Mouse (Mus musculus): ENCODE results near the gene Acbd3. TPM values are rescaled to one million over a fixed set of nuclear protein-coding genes. Genes with fewer than 3 reads are reported as not detected.
A peak's percentile ranks its signal among the peaks of the same experiment; 100 is the strongest.

The Acbd3 gene
- polyA plus RNA-seq, 1 experiment, result 14.8 TPM

DNA sequence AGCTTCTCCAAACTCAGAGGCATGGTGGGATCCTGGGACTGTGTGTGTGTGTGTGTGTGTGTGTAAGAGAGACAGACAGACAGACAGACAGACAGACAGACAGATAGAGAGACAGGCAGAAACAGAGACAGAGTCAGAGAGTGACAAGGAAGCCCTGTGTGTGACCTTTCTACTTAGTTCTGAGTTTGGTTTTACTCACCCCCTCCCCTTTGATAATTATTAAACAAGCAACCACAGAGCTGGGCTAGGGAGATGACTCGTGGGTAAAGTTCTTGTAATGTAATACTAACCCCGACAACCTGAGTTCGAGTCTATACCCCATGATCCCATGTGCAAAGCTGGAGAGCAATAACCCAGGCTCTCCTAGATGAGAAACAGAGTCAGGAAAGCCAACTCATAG, 18.0 kb upstream of the Acbd3 start:
- no peak overlapping the region for H3K4me3 ChIP-seq (ENCODE audit: control insufficient read depth, insufficient read depth, low read length)
- H3K27me3 ChIP-seq (ENCODE audit: control insufficient read depth, insufficient read depth, low read length), result no peaks in the 10 kb centered on the region
- no peak overlapping the region for H3K27ac ChIP-seq (ENCODE audit: control insufficient read depth, insufficient read depth, low read length)
- TF ChIP-seq POLR2A (IDR thresholded peaks at IDR 0.05; ENCODE audit: control insufficient read depth, extremely low read depth, insufficient read depth, low read length, poor library complexity) (no peak), CTCF (IDR thresholded peaks at IDR 0.05; ENCODE audit: borderline replicate concordance, control insufficient read depth, extremely low read depth, insufficient read depth, low read length, poor library complexity) (no peak)
- 77% methylated on average over 3 of the region's 3 CpGs for WGBS
- no peaks in the 10 kb centered on the region for H3K36me3 ChIP-seq (ENCODE audit: control insufficient read depth, insufficient read depth, low read length)
- peaks cover 38% of the 10 kb centered on the region for H3K4me1 ChIP-seq (replicated peaks; ENCODE audit: control insufficient read depth, insufficient read depth, low read length)
- no peak for DNase-seq

DNA sequence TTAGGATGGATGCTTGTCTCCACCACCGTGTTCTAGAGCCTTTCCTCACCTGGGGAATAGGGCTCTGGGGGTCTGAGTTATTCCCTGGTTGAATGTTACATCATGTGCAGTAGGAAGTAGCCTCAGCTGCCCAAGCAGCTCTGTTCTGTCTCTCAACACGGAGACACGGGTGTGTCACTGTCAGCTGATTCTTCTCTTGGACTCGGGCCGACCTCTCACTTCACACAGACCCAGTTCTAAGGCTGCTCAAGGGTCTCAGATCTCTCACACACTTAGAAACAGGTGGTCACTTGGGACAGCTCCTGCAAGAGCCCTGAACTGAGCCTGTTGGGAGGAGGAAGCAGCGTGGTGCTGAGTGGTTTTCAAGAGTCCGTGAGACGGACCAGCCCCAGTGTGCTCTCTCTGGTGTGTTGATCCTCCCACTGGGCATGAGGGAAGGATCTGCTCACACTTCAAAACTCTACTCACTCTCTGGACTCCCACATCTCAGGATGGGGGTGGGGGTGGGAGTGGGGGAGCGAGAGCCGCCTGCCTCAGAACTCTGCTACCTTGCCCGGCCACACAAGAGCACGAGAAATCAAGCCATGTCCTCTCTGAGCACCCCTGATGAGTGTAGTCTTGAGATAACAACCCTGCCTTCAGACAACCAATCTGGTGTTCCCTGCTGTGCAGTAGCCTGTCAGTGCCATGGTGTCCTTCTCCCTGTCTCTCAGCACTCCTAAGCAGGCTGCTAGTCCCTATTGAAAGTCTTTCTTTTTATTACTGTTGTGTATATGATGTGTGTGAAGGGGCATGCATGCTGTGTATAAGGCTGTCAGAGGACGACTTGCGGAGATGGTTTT, 16.7 kb upstream of the Acbd3 start:
- Histone ChIP-seq H3K27me3 (ENCODE audit: control insufficient read depth, insufficient read depth, low read length) (no peaks in the 10 kb centered on the region), H3K27ac (ENCODE audit: control insufficient read depth, insufficient read depth, low read length) (no peak overlapping the region), H3K36me3 (ENCODE audit: control insufficient read depth, insufficient read depth, low read length) (no peaks in the 10 kb centered on the region), H3K4me3 (ENCODE audit: control insufficient read depth, insufficient read depth, low read length) (no peak overlapping the region), H3K4me1 (replicated peaks; ENCODE audit: control insufficient read depth, insufficient read depth, low read length) (peaks cover 30% of the 10 kb centered on the region)
- no peak for DNase-seq
- WGBS, result 89% methylated on average over 14 of the region's 14 CpGs
- TF ChIP-seq CTCF (IDR thresholded peaks at IDR 0.05; ENCODE audit: borderline replicate concordance, control insufficient read depth, extremely low read depth, insufficient read depth, low read length, poor library complexity) (no peak), POLR2A (IDR thresholded peaks at IDR 0.05; ENCODE audit: control insufficient read depth, extremely low read depth, insufficient read depth, low read length, poor library complexity) (no peak)

- no peak for TF ChIP-seq POLR2A (IDR thresholded peaks at IDR 0.05; ENCODE audit: control insufficient read depth, extremely low read depth, insufficient read depth, low read length, poor library complexity)
- WGBS, result 50% methylated on average over 5 of the region's 5 CpGs
Observed at GRCm38 (mm10) chr1:180718756-180719155, 7.1 kb upstream of the Acbd3 start.

GRCm38 (mm10) chr1:180719483-180719882, 6.4 kb upstream of the Acbd3 start:
- Histone ChIP-seq H3K27ac (ENCODE audit: control insufficient read depth, insufficient read depth, low read length) (no peak overlapping the region), H3K4me1 (replicated peaks; ENCODE audit: control insufficient read depth, insufficient read depth, low read length) (peaks cover 24% of the 10 kb centered on the region), H3K27me3 (ENCODE audit: control insufficient read depth, insufficient read depth, low read length) (no peaks in the 10 kb centered on the region), H3K36me3 (ENCODE audit: control insufficient read depth, insufficient read depth, low read length) (no peaks in the 10 kb centered on the region), H3K4me3 (ENCODE audit: control insufficient read depth, insufficient read depth, low read length) (no peak overlapping the region)
- 96% methylated on average over 6 of the region's 6 CpGs for WGBS
- TF ChIP-seq POLR2A (IDR thresholded peaks at IDR 0.05; ENCODE audit: control insufficient read depth, extremely low read depth, insufficient read depth, low read length, poor library complexity), result no peak
- no peak for TF ChIP-seq CTCF (IDR thresholded peaks at IDR 0.05; ENCODE audit: borderline replicate concordance, control insufficient read depth, extremely low read depth, insufficient read depth, low read length, poor library complexity)
- no peak for DNase-seq

More at GRCm38 (mm10) chr1:180718756-180719155, 7.1 kb upstream of the Acbd3 start:
- Histone ChIP-seq H3K27ac (ENCODE audit: control insufficient read depth, insufficient read depth, low read length) (no peak overlapping the region), H3K4me3 (ENCODE audit: control insufficient read depth, insufficient read depth, low read length) (no peak overlapping the region), H3K36me3 (ENCODE audit: control insufficient read depth, insufficient read depth, low read length) (no peaks in the 10 kb centered on the region), H3K27me3 (ENCODE audit: control insufficient read depth, insufficient read depth, low read length) (no peaks in the 10 kb centered on the region), H3K4me1 (replicated peaks; ENCODE audit: control insufficient read depth, insufficient read depth, low read length) (peaks cover 25% of the 10 kb centered on the region)
- no peak for DNase-seq

DNA sequence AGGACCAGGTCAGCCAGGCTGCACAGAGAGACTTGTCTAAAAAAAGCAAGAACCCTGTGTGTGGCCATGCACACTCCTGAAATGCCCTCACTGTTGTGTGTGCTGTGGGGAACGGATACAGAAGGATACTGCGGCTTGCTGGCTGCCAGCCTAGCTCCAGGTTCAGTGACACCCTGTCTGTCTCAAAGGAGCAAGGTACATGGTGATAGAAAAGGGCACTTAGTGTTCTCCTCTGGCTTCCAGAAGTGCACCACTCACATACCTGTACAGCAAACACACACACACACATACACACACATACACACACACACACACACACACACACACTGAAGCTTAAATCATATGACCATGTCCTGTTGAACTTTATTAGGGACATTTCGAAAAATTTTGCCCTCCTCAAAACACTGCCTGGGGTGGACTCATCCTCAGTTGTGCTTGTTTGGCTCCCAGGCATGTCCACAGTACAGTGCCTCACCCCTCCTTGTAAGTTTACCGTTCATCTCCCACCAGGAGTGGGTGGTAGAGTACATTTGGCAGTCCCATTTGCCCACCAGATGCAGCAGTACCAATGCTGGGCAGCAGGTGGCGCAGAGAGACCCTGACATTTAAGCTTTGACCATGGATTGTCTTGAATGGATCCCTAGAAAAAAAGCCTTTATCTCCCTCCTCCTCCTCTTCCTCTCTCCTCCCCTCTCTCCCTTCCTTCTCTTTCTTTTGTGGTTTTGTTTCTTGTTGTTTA, 5.7 kb upstream of the Acbd3 start:
- H3K36me3 ChIP-seq (ENCODE audit: control insufficient read depth, insufficient read depth, low read length), result no peaks in the 10 kb centered on the region
- DNase-seq, result peak; percentile 90
- WGBS, result 55% methylated on average over 5 of the region's 5 CpGs
- H3K27ac ChIP-seq (ENCODE audit: control insufficient read depth, insufficient read depth, low read length), result no peak overlapping the region
- no peaks in the 10 kb centered on the region for H3K27me3 ChIP-seq (ENCODE audit: control insufficient read depth, insufficient read depth, low read length)
- H3K4me3 ChIP-seq (ENCODE audit: control insufficient read depth, insufficient read depth, low read length), result no peak overlapping the region
- TF ChIP-seq POLR2A (IDR thresholded peaks at IDR 0.05; ENCODE audit: control insufficient read depth, extremely low read depth, insufficient read depth, low read length, poor library complexity) (no peak), CTCF (IDR thresholded peaks at IDR 0.05; ENCODE audit: borderline replicate concordance, control insufficient read depth, extremely low read depth, insufficient read depth, low read length, poor library complexity) (peak; percentile 73; the same call in 1 of the 2 replicates)
- H3K4me1 ChIP-seq (replicated peaks; ENCODE audit: control insufficient read depth, insufficient read depth, low read length), result peaks cover 28% of the 10 kb centered on the region

GRCm38 (mm10) chr1:180722608-180723007, 3.2 kb upstream of the Acbd3 start:
- peak overlapping the region; percentile 97 for H3K27ac ChIP-seq (ENCODE audit: control insufficient read depth, insufficient read depth, low read length)
- no peak for DNase-seq
- WGBS, result 41% methylated on average over 1 of the region's 1 CpGs
- H3K4me3 ChIP-seq (ENCODE audit: control insufficient read depth, insufficient read depth, low read length), result no peak overlapping the region
- TF ChIP-seq POLR2A (IDR thresholded peaks at IDR 0.05; ENCODE audit: control insufficient read depth, extremely low read depth, insufficient read depth, low read length, poor library complexity) (no peak), CTCF (IDR thresholded peaks at IDR 0.05; ENCODE audit: borderline replicate concordance, control insufficient read depth, extremely low read depth, insufficient read depth, low read length, poor library complexity) (no peak)
- no peaks in the 10 kb centered on the region for H3K27me3 ChIP-seq (ENCODE audit: control insufficient read depth, insufficient read depth, low read length)
- no peaks in the 10 kb centered on the region for H3K36me3 ChIP-seq (ENCODE audit: control insufficient read depth, insufficient read depth, low read length)
- H3K4me1 ChIP-seq (replicated peaks; ENCODE audit: control insufficient read depth, insufficient read depth, low read length), result peaks cover 32% of the 10 kb centered on the region

Data from thymus, adult 2 months (tissue).